Mouse (Mus musculus): Measurements from ENCODE around the gene Cep295nl.

The Cep295nl gene

DNA sequence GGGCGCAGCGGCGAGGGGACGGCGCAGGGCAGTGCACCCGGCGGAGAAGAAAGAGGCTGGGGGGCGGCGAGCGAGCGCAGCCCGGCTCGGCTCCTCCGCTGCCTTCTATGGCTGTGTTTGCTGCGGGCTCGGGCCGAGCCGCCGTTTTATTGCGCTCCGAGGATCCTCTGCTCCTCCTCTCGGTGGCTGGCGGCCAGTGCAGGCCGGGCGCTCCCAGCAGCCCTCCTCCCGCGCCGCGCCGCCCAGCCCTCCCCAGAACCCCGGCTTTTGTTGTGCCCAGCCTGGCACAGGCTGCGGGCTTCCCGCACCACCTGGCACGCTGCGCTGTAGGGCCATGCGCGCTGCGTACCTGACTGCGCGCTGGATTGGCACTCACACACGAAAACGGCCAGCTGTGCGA is 12.9 kb upstream of the Cep295nl start:
- DNase-seq (ENCODE audit: low spot score in 2 of 2), result peak; percentile 80 to 85

DNA sequence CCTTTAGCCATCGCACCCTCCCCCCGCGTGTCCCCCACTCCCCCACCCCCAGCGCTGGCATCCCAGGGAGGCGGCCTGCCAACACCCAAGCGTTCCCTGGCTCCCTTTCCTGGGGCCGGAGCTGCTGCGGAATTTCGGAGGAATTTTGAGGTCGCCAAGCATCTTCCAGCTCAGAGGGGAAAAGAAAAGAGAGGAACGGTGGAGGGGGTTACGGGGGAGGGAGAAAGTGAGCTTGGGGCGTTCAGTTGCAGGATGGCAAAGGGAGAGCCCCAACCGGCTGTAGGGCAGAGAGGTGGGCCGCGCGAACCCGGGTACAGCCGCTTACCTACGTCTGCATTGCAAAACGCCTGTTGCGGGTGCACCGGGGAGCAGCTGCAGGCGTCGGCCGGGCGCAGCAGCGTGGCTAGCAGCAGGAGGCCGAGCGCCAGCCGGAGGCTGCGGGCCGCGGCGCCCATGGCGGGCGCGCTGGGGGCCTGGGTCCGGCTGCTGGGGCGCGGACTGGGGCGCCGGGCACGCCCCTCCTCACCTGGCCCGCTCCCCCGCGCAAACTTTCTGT is 12.4 kb upstream of the Cep295nl start:
- DNase-seq (ENCODE audit: low spot score in 2 of 2), result no peak

DNA sequence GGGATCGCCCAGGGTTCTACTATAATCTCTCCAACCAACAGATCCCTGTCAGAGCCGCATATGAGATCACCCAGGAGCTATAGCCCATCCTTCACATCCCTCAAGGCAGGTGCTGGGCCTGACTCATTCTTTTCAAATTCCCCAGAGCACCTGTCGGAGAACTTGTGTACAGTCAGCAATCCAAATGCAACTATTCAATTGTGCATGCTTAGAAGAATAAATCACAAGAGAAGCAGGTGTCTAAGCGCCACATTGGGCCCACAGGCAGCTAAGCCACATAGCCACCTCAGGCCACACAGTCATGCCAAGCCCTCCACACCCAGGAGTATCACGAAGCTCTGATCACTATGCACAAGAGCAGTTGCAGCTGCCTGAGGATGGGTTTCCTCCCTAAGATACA is 7.2 kb upstream of the Cep295nl start:
- DNase-seq (ENCODE audit: low spot score in 2 of 2), result no peak

DNA sequence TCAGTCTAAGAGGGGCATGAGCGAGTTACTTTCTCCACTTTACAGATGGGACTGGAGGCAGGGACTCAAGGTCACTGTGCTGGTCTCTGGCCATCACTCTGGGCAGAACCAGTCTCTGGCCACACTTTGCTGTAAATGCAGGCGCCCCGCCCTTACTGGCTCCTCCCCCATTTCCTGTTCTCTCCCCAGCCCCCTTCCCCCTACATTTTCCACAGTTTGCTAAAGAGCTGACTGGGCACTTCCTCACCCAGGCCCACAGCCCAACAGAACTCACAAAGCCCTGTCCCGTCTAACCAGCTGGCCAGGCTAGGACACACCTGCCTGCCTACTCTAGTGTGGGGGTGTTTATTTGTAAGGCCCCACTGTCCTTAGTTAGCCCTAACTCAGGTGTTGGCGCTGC is 6.6 kb upstream of the Cep295nl start:
- peak in 1 of 2 experiments; percentile 64 for DNase-seq (ENCODE audit: low spot score in 2 of 2)

DNA sequence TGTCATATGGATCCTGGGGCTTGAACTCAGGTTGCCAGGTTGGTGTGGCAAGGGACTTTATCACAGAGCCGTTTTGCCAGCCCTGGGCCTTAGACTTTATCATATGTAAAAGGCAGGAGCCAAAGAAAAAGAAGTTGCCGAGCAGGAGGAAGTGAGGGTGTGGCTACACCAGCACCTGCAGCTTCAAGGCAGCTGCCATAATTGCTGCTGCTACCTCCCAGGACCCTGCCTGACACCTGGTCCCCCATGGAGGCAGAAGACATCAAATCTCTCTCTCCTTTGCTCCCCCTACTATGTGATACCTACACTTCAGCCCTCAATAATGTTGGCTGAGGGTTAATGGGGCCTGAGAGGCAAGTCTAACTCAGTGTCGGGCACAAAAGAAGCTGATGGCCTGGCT is 6.1 kb upstream of the Cep295nl start:
- no peak for DNase-seq (ENCODE audit: low spot score in 2 of 2)

DNA sequence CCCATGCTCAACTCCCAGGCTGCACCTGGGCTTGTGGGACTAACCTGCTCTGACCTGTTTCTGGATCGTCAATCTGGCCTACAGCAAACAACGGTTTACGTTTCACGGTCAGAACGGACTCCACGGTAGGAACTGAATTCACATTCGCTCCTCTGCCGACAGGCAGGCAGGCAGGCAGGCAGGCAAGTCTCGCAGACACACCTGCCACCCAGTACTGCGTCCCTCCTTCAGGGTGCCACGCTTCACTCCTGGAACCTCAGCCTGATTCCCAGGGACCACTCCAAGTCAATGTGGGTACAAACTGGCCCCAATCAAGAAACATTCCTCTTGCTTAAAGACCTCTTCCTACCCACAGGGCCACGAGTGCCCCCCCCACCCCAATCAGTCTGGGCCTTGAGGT is 5.6 kb upstream of the Cep295nl start:
- DNase-seq (ENCODE audit: low spot score in 2 of 2), result no peak

DNA sequence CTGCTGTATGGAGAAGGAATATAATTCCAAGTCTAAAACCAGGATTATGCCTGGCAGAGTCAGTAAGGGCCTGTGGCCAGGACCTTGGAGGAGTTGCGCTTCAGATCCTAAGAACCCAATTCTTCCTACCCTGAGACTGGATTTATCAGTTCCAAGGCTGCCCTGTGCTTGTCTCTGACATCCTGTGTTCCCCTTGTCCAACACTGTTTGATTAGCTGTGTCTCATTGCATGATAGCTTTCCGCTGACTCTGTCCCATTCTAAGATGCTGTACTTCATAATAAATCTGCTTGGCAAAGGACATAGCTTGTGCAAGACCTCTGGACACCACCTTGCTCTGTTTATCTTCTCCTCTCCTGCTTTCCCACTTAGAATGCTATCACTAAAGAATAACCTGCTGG is 5.1 kb upstream of the Cep295nl start:
- no peak for DNase-seq (ENCODE audit: low spot score in 2 of 2)

DNA sequence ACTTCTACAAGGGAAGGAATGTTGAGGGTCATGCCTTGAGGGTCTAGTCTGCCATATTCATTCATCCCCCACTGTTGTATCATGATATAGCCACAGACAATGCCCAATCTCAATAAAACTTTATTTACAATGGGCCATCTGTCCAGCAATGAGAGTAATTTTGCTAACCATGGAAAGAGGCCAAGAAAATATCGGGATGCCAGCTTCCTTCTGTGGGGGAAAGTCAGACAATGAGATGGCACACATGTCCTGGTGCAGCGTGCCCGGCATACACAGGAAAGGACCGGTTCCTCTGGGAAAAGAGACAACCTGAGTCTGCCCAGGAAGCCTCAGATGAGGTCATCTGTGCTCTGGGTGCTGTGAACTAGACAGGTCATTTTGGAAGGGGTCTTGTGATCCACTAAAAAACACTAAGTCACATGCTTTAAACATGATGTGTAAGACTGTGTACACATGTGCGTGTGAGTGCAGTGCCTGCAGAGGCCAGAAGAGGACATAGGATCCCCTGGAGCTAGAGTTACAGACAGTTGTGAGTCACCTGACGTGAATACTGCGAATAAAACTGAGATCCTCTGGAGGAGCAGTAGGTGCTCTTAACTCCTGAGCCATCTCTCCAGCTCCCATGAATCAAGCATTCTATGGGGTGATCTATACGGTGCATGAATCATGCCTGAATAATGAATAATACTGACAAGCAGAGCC is 4.2 kb upstream of the Cep295nl start:
- no peak for DNase-seq (ENCODE audit: low spot score in 2 of 2)

DNA sequence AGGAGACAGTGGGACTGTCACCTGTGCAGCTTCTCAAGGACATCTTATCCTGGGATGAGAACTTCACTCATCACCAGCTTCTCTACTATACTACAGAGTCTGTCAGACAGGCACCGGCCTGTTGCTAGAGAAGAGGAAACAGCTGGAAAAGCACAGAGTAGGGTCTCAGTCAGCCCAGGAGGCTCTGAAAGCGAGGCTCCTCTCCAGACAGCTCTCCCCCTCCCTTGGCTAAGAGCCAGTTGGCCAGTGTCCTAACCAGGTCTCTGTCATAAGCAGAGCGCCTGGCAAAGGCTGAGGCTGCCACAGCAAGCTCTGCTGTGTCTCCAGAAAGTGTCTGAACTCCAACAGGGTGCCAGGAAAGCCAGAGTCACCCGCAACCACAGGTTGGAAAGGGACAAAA is 3.4 kb upstream of the Cep295nl start:
- no peak for DNase-seq (ENCODE audit: low spot score in 2 of 2)

DNA sequence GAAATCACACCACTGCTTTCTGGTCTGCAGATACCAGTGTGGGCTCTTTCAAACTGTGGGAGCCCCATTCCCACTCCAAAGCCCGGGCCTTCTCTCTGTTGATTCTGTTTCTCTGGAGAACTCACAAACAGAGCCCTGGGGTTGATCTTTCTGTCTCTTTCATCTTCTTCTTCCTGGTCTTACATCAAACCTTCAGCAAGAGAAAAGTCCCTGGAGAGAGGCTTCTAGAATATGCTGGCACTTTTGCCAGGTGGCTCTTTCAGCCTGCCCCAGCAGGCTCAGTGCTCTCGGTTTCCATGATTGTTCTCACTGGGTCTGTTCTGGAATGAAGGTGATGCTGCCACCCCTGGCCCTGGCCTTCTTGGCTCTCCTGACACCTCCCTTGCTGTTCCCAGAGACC is 1.3 kb upstream of the Cep295nl start:
- no peak for DNase-seq (ENCODE audit: low spot score in 2 of 2)

DNA sequence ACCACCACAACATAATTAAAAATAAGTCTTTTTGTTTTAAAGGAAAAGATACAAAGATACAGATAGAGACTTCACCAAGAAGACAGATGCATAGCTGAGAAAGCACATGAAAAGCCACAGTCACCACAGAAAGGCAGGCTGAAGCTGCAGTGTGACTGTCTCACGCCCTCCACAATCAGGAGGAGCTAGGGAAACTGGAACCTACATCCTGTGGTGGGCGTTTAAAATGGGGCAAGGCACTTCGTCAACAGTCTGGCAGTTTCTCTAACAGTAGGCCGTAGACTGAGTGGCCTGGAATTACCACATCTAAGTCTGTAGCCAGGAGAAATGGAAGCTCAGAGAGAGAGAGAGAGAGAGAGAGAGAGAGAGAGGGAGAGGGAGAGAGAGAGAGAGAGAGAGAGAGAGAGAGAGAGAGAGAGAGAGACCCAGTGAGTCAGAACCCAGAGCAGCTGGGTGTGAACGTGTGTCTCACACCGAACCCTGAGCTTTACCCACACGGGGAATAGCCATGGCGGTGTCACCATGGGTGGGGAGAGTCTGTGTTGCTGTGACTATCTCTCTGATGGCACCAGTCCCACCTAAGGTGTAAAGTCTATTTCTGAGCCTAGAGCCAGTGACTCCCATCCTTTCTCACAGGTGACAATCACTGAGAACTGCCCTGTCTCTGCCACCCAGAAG is 4.7 kb downstream of the Cep295nl start:
- no peak for DNase-seq (ENCODE audit: low spot score in 2 of 2)

DNA sequence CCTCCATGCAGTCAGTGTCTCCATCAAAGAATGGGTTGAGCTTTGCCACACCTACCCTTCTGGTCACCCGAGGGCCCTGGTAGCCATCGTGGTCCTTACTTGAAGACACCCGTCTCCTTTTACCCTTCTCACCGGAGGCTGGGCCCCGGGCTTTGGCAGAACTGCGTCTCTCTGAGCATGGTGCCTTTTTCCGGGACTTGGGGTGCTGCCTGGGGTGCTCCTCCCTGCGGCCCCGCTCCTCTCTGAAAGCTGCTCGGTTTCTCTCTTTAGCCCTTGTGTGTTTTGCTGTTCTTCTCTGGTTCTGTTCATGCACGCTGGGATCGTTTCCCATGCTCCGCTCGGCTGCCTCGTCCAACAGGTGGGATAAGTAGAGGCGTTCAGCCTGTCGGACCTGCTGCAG is 8.9 kb downstream of the Cep295nl start:
- DNase-seq (ENCODE audit: low spot score in 2 of 2), result no peak

DNA sequence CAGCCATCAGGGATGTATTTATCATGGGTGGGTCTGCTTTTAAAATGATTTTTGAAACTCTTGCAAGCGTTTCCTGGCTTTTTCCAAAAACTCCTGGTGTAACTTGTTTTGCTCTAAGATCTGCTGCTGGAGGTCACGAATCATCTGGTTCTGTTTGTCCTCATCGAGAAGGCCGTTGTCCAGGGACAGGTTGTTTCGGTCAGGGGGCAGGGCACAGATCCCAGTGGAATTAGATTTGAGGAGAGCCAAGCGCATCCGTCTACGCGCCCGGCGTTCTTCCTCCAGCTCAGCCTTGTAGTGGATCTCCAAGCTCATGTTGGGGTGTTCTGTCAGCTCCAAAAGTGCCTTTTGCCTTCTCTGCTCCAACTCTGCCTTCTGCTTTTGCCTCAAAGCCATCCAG is 9.9 kb downstream of the Cep295nl start:
- peak in 1 of 2 experiments; percentile 66 for DNase-seq (ENCODE audit: low spot score in 2 of 2)

DNA sequence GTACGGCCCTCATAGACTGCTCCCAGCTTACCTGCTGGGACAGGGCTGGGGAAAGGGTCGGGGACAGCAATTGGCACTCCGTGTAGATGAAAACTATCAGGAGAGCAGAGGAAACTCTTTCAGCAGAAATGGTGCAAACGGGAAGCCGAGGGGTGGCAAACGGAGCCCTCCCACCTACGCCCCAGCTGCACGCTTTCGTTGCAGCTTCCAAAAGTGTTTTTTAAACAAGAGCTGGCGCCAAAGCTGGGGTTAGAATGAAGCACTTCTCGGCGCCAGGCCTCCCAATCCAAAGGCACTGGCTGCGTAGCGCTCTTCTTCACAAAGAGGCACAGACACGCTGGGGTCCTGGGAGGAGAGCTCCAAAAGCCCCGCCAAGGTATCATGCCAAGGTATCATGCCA is 11.5 kb downstream of the Cep295nl start:
- DNase-seq (ENCODE audit: low spot score in 2 of 2), result no peak

DNA sequence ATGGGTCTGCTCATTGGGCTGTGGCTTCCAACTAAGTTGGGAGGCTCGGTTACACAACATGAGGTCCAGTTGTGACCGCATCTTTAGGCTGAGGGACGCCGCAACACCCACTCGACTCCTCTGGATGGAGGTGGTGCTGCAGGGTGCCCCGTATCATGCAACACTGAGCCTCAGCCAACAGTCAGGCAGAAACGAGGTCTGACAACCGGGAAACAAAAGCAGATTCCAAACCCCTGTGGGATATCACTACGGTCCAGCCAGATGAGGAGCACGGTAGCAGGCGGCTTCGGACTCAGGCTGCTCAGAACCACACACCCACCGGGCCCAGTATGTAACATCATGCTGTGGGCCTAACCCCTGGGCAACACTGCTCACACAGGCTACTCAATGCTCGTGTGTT is 11.9 kb downstream of the Cep295nl start:
- no peak for DNase-seq (ENCODE audit: low spot score in 2 of 2)

DNA sequence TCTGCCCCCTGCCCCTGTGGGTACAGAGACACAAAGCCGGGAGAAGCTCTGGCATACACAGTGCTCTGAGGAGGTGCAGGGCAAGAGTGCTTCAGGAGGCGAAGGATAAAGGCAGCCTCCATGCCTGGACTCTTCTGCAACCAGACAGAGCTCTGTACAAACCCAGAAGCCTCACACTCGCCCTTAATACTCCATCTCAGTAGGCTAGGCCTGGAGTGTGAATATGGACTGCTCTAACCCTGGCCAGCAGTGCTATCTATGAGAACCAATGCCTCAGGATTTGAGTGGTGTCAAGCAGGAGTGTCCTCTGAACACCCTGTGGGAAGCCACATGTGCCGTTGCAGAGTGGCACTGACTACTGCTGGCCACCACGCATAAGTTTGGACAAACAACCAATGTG is 13.4 kb downstream of the Cep295nl start:
- DNase-seq (ENCODE audit: low spot score in 2 of 2), result no peak

DNA sequence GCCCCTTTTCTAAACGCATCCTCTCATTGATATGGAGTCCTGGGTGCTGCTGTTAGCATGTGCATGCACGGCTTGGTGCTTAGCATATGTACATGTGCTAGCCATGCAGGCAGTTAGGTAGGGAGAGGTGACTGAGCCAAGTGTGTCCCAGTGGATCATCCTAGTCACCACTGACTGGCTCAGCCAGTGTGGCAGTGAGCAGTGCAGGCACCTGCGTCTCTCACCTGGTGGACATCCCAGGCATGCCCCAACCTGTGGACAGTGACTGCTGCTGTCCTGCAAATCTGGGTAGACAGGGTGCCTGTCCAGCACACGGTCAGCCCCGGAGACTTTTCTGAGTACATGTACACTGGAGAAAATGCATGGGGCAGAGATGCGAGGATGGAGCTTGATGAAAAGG is 13.8 kb downstream of the Cep295nl start:
- DNase-seq (ENCODE audit: low spot score in 2 of 2), result no peak

DNA sequence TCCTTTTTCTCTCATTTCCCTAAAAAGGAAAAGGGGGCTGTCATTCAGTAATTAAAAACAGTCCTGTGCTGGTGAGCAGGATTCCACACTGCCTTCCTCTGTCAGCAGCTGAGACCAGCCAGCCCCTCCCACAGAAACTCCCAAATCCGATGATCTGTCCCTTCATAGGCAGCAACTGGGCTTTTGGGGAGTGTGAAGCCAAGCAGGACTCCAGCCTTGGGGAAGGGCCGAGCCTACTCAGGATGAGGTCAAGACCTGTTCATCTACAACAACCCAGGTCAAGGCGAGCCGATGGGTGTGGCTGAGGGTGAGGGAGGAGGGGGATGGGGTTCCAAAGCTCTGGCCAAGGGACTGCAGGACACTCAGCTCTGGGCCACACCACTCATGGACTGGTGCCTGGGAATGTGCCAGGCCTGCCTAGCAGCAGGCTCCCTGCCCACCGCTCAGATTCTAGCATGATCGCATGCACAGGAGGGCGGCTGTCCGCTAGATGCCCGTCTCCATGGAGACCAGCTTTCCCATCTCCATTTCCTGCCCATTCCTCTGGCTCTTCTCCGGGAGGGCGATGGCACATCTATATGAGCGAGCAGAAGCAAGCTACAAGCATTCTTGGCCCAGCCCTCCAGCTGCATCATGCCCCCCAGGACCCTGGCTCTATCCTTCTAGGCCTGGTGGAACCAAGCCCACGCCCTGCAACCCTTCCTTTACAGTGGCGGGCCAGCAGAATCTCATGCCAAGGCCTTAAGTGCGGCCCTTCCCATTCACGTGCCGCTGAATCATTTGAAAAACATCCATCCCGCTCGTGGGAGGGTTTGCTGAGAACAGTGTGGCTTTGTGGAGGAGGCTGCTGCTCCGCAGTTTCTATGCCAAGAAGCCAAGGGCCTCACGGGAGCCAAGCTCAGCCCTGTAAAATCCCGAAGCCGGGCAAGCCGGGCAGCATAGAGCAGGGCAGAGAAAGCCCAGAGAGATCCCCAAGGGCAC is 15.0 kb downstream of the Cep295nl start:
- DNase-seq (ENCODE audit: low spot score in 2 of 2), result peak in 1 of 2 experiments; percentile 84

DNA sequence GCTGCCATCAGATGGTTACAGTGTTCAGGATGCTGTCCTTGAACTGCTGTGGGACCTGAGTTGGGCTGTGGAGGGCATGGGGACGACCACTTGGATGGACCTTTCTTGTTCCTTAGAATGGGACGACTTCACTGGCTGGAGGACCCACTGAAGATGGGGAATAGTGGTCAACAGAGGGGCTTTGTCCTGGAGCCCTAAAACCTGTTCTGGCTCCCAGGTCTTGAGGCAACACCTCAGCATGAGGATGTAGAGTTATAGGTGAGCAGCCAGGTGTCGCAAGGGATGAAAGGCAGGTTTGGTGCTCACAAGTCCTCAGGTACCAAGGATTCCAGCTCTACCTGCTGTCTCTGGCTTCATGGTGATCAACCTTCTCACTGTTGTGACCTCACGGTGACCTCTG is 15.8 kb downstream of the Cep295nl start:
- no peak for DNase-seq (ENCODE audit: low spot score in 2 of 2)

DNA sequence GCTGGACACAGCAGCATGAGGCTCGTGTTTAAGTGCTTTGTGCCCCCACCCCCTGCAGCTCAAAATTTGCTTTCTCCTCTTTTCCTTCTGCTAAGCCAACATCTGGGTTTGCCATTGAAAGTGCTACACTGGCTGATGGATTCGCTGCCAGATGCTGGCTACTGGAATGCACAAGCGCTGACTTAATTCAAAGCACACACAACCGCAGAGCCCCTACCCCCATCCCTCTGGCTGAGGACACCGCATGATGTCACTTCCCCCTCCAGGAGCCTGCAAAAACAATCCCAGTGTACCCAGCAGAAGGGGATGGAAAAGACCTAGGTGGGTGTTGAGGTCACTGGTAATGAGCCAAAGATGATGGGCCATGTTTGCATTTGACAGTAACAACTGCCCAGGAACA is 17.8 kb downstream of the Cep295nl start:
- DNase-seq (ENCODE audit: low spot score in 2 of 2), result no peak

DNA sequence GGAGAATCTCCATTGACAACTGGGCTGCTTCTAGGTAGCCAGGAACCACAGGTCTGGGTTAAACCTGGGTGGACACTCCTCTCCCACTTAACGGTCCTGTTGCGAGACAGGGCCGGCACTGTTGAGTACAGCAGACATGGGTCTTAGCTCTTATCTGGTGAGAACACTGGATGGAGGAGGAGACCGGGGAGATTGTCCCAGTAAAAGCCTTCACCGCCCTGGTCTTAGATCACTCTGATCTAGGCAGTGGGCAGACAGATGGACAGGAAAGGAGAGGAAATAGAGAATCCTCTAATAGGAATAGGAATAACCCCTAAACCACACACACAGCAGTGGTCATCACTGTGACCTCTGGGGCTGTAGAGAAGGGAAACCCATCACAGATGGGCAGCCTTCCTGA is 18.3 kb downstream of the Cep295nl start:
- DNase-seq (ENCODE audit: low spot score in 2 of 2), result no peak

DNA sequence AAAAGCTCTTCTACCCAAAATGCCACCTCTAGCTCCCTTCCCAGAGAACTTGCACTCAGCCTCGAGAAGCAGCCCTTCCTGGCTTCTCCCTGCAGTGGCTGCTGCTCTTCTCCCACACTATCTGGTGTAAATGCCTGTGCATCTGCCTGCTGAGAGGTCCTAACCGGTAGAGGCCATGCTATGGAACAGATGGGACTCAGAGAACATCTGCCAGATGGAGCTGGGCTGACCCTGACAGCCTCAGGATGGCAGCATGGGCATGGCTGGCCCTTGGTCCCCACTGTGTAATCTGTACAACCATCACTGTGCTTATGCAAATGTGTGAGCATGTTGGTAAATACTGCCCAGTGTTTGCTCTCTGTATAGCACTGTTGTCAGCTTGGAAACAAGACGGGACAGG is 19.7 kb downstream of the Cep295nl start:
- DNase-seq (ENCODE audit: low spot score in 2 of 2), result no peak
